ENCODE assay signal across 26 mouse cellular contexts in the genomic region with DNA sequence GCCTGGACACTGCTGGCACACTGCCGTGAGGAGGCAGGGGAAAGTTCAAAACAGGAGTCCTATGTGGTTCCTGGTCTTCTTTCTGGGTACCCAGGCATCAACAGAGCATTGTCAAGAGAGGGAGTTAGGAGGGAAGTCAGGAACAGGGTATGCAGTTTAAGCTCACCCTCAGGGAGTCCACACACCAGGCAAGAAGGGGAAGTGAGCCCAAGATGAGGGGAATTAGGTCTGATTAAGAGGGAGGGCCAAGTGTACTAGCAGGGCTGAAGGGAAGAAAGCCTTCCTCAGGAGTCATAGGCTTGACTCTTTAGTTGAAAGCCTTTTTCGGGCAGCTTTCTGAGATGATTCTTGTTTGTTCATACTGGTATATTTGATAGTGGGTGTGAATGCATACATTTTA.
A peak's percentile ranks its signal among the peaks of the same experiment; 100 is the strongest.
DNase-seq lines count a peak whose midpoint lies in the region; ATAC-seq and TF ChIP-seq lines count a peak whose summit lies in the region.
"Had no signal": no experiment of that assay in that cellular context is flagged by ENCODE, and none has a peak within 500 bp of the region (broad histone marks: within the 10 kb centered on the region; RNA-seq: fewer than 3 reads in every experiment).

No protein-coding gene starts in this region.

- no peak for TF ChIP-seq RAD21 in MEL (IDR thresholded peaks at IDR 0.05; ENCODE audit: low read depth, low read length)

- no peaks in the 10 kb centered on the region; a peak in 2 of 4 replicates for H3K36me3 ChIP-seq in MEL (ENCODE audit: control insufficient read depth in 1 of 2, insufficient read depth in 2 of 2, low read length in 2 of 2)
- H3K36me3 ChIP-seq: embryonic facial prominence, embryonic 12.5 days; embryonic facial prominence, embryonic 15.5 days; G1E; heart, embryonic 10.5 days; heart, embryonic 13.5 days had no signal

- intact Hi-C loops in gastrocnemius, postnatal 36 days (cut with DNase I), result no loop called here

- H3K27me3 ChIP-seq in MEL (ENCODE audit: control insufficient read depth in 1 of 2, insufficient read depth in 2 of 2, low read length in 2 of 2), result no peaks in the 10 kb centered on the region
- H3K27me3 ChIP-seq: embryonic facial prominence, embryonic 12.5 days; embryonic facial prominence, embryonic 15.5 days; heart, embryonic 13.5 days had no signal

- H3K4me1 ChIP-seq in MEL (ENCODE audit: control insufficient read depth in 1 of 2, insufficient read depth in 2 of 2, low read length in 2 of 2), result no peaks in the 10 kb centered on the region
- H3K4me1 ChIP-seq: embryonic facial prominence, embryonic 12.5 days; embryonic facial prominence, embryonic 15.5 days; heart, embryonic 10.5 days; heart, embryonic 13.5 days had no signal

- TF ChIP-seq CTCF in MEL (IDR thresholded peaks at IDR 0.05 in 2 of 3, conservative IDR thresholded peaks at IDR 0.05 in 1 of 3; ENCODE audit: control insufficient read depth in 1 of 3, insufficient read depth in 1 of 3, low read depth in 2 of 3, low read length in 3 of 3, poor library complexity in 1 of 3, severe bottlenecking in 1 of 3), result no peak

- TF ChIP-seq POLR2A in MEL (IDR thresholded peaks at IDR 0.05; ENCODE audit: control insufficient read depth in 1 of 2, insufficient read depth in 1 of 2, low read depth in 1 of 2, low read length in 2 of 2, poor library complexity in 1 of 2), result no peak

- H3K27ac ChIP-seq in MEL (ENCODE audit: control insufficient read depth, low read depth, low read length), result no peak overlapping the region
- H3K27ac ChIP-seq: embryonic facial prominence, embryonic 12.5 days; embryonic facial prominence, embryonic 15.5 days; gastrocnemius, adult 2 months; heart, embryonic 10.5 days; heart, embryonic 13.5 days; hindbrain, embryonic 14.5 days; hindbrain, postnatal 0 days had no signal

- DNase-seq in A20 (ENCODE audit: low read depth, low spot score), result peak; percentile 55
- DNase-seq in MEL (ENCODE audit: low read depth, low spot score), result peak; percentile 67
- DNase-seq in gastrocnemius, postnatal 36 days, result no peak
- no peak for DNase-seq in ovary, adult 18-20 months (ENCODE audit: low spot score)
- DNase-seq: adrenal gland, adult 8-10 months; adrenal gland, postnatal 25 days; cerebellum, adult 18-20 months; cerebellum, adult 9-10 months; cerebellum, postnatal 14 days; forebrain, postnatal 0 days; gastrocnemius, adult 2 months; gastrocnemius, postnatal 14 days; heart, postnatal 4 days had no signal

- H3K9ac ChIP-seq in MEL (ENCODE audit: control insufficient read depth, low read depth, low read length, poor library complexity, severe bottlenecking), result no peak overlapping the region
- H3K9ac ChIP-seq: embryonic facial prominence, embryonic 12.5 days; embryonic facial prominence, embryonic 15.5 days; forebrain, postnatal 0 days; heart, embryonic 13.5 days; hindbrain, embryonic 14.5 days had no signal

- ATAC-seq in common myeloid progenitor, adult 5-6 weeks (replicated peaks; ENCODE audit: low read depth, poor library complexity, severe bottlenecking), result peak; percentile 73
- peak; percentile 70 for ATAC-seq in megakaryocyte progenitor cell, adult 5-6 weeks (replicated peaks; ENCODE audit: poor library complexity)
- no peak for ATAC-seq in inflammation-experienced regulatory T-cells, adult 6 months
- ATAC-seq: activated CD4-positive, CD25-positive, alpha-beta regulatory T cell, adult 4 months; forebrain, embryonic 14.5 days; forebrain, postnatal 0 days; hindbrain, postnatal 0 days; intestine, postnatal 0 days had no signal

- no peak for TF ChIP-seq EP300 in MEL (IDR thresholded peaks at IDR 0.05; ENCODE audit: low read depth in 1 of 2, low read length in 2 of 2)

- no peaks in the 10 kb centered on the region for H3K9me3 ChIP-seq in MEL (replicated peaks; ENCODE audit: insufficient read depth, low read length)
- H3K9me3 ChIP-seq: embryonic facial prominence, embryonic 12.5 days; embryonic facial prominence, embryonic 15.5 days; G1E; heart, embryonic 10.5 days; heart, embryonic 13.5 days had no signal

- H3K4me3 ChIP-seq in MEL (ENCODE audit: control insufficient read depth in 1 of 2, insufficient read depth in 1 of 2, low read depth in 2 of 2, low read length in 2 of 2), result no peak overlapping the region
- H3K4me3 ChIP-seq: embryonic facial prominence, embryonic 12.5 days; embryonic facial prominence, embryonic 15.5 days; gastrocnemius, adult 2 months; heart, embryonic 10.5 days; heart, embryonic 13.5 days had no signal

- H3K79me2 ChIP-seq in MEL (ENCODE audit: control insufficient read depth, insufficient read depth, low read length, poor library complexity), result no peaks in the 10 kb centered on the region

TF ChIP-seq in MEL, 35 proteins besides CTCF, POLR2A, EP300 and RAD21:
- TF ChIP-seq MXI1 (IDR thresholded peaks at IDR 0.05; ENCODE audit: low read depth, low read length), result no peak
- no peak for TF ChIP-seq MAX (IDR thresholded peaks at IDR 0.05; ENCODE audit: low read length)
- TF ChIP-seq TBP (IDR thresholded peaks at IDR 0.05; ENCODE audit: low read depth, low read length), result 0 out of 2 replicates have a peak, but pooled peaks have one; percentile 36
- TF ChIP-seq USF2 (IDR thresholded peaks at IDR 0.05; ENCODE audit: borderline replicate concordance in 1 of 2, insufficient read depth in 1 of 2, low read depth in 1 of 2, low read length in 2 of 2), result no peak
- no peak for TF ChIP-seq BHLHE40 (IDR thresholded peaks at IDR 0.05; ENCODE audit: borderline replicate concordance, low read depth, low read length)
- no peak for TF ChIP-seq CHD1 (IDR thresholded peaks at IDR 0.05; ENCODE audit: low read depth, low read length)
TF ChIP-seq in MEL: peak in this region for 1.

Comparison
In these comparisons a context has a peak if more than half of its experiments do, and no peak if none do; other contexts are left out.
1. DNase-seq: peak in A20 (single experiment) and MEL (single experiment); none in gastrocnemius, postnatal 36 days (0 of 2) and ovary, adult 18-20 months (single experiment).